Mouse (Mus musculus): ENCODE data around the gene Strada. TPM values are rescaled to one million over a fixed set of nuclear protein-coding genes. Genes with fewer than 3 reads are reported as not detected.

Gene Strada
- total RNA-seq, 2 experiments from 2014 or later: 9.8 to 10.2 TPM

GRCm38 (mm10) chr11:106187326-106187725 is 14.6 kb downstream of the Strada start:
- DNase-seq: no peak

- no peak for DNase-seq
Measured at GRCm38 (mm10) chr11:106180449-106180801, 21.5 kb downstream of the Strada start.

- no peak for DNase-seq
Measured at GRCm38 (mm10) chr11:106179711-106180448, 22.1 kb downstream of the Strada start.

- DNase-seq: no peak
Measured at GRCm38 (mm10) chr11:106178036-106178782, 23.8 kb downstream of the Strada start.

- DNase-seq: no peak
Measured at GRCm38 (mm10) chr11:106176372-106176771, 25.6 kb downstream of the Strada start.

- peak; percentile 66 for DNase-seq
Measured at GRCm38 (mm10) chr11:106175081-106175480, 26.9 kb downstream of the Strada start.

- peak; percentile 55 for DNase-seq
Measured at GRCm38 (mm10) chr11:106174372-106174771, 27.6 kb downstream of the Strada start.

- no peak for DNase-seq
Measured at GRCm38 (mm10) chr11:106173228-106173627, 28.7 kb downstream of the Strada start.

- DNase-seq: no peak
Measured at GRCm38 (mm10) chr11:106170807-106171206, 31.2 kb downstream of the Strada start.

- DNase-seq: no peak
Measured at GRCm38 (mm10) chr11:106167435-106167834, 34.5 kb downstream of the Strada start.

GRCm38 (mm10) chr11:106164601-106165180 is 37.3 kb downstream of the Strada start:
- no peak for DNase-seq

GRCm38 (mm10) chr11:106163546-106163945 is 38.4 kb downstream of the Strada start:
- no peak for DNase-seq

- peak; percentile 35 for DNase-seq
Measured at GRCm38 (mm10) chr11:106162237-106162636, 39.7 kb downstream of the Strada start.

GRCm38 (mm10) chr11:106160841-106161721 is 40.9 kb downstream of the Strada start, which contains the start of the genes Gm10840 and Limd2:
TSS of gene Gm10840 (plus strand) at chr11:106160850.
TSS of gene Limd2 (minus strand) at chr11:106160860.
- DNase-seq: no peak

GRCm38 (mm10) chr11:106159921-106160840 is 41.8 kb downstream of the Strada start:
- peak; percentile 73 for DNase-seq

- peak; percentile 69 for DNase-seq
Measured at GRCm38 (mm10) chr11:106159216-106159920, 42.6 kb downstream of the Strada start.

- DNase-seq: no peak
Measured at GRCm38 (mm10) chr11:106158930-106159215, 43.1 kb downstream of the Strada start.

- no peak for DNase-seq
Measured at GRCm38 (mm10) chr11:106158081-106158929, 43.7 kb downstream of the Strada start.

GRCm38 (mm10) chr11:106157154-106157553 is 44.8 kb downstream of the Strada start:
- no peak for DNase-seq

All from gastrocnemius, postnatal 25 days (tissue).